Mouse (Mus musculus): ENCODE results near the gene Tifa. TPM values are rescaled to one million over a fixed set of nuclear protein-coding genes. Genes with fewer than 3 reads are reported as not detected.

Gene Tifa
- polyA plus RNA-seq, 1 experiment from 2014 or later, result 3.3 TPM

GRCm38 (mm10) chr3:127805071-127805470 is 15.5 kb downstream of the Tifa start:
- Histone ChIP-seq H3K27ac (no peak overlapping the region), H3K36me3 (peaks cover 23% of the 10 kb centered on the region), H3K27me3 (no peaks in the 10 kb centered on the region), H3K9ac (no peak overlapping the region), H3K4me3 (no peak overlapping the region), H3K9me3 (replicated peaks) (no peaks in the 10 kb centered on the region), H3K4me2 (no peak overlapping the region), H3K4me1 (replicated peaks) (no peaks in the 10 kb centered on the region)
- WGBS, result 79% methylated on average over 12 of the region's 12 CpGs
- ATAC-seq (replicated peaks; ENCODE audit: insufficient number of reproducible peaks, insufficient read depth, low FRiP score, low read depth), result no peak

GRCm38 (mm10) chr3:127805991-127806390 is 16.4 kb downstream of the Tifa start:
- Histone ChIP-seq H3K4me1 (replicated peaks) (no peaks in the 10 kb centered on the region), H3K27me3 (no peaks in the 10 kb centered on the region), H3K36me3 (peaks cover 23% of the 10 kb centered on the region), H3K4me3 (no peak overlapping the region), H3K4me2 (no peak overlapping the region), H3K27ac (no peak overlapping the region), H3K9ac (no peak overlapping the region), H3K9me3 (replicated peaks) (no peaks in the 10 kb centered on the region)
- 89% methylated on average over 6 of the region's 6 CpGs for WGBS
- ATAC-seq (replicated peaks; ENCODE audit: insufficient number of reproducible peaks, insufficient read depth, low FRiP score, low read depth), result no peak

GRCm38 (mm10) chr3:127807846-127808245 is 18.2 kb downstream of the Tifa start:
- H3K27ac ChIP-seq, result no peak overlapping the region
- no peaks in the 10 kb centered on the region for H3K27me3 ChIP-seq
- H3K4me1 ChIP-seq (replicated peaks), result no peaks in the 10 kb centered on the region
- 80% methylated on average over 5 of the region's 5 CpGs for whole genome bisulfite sequencing
- no peak overlapping the region for H3K9ac ChIP-seq
- no peaks in the 10 kb centered on the region for H3K9me3 ChIP-seq (replicated peaks)
- ATAC-seq (replicated peaks; ENCODE audit: insufficient number of reproducible peaks, insufficient read depth, low FRiP score, low read depth), result no peak
- peaks cover 31% of the 10 kb centered on the region for H3K36me3 ChIP-seq
- no peak overlapping the region for H3K4me3 ChIP-seq
- H3K4me2 ChIP-seq, result no peak overlapping the region

DNA sequence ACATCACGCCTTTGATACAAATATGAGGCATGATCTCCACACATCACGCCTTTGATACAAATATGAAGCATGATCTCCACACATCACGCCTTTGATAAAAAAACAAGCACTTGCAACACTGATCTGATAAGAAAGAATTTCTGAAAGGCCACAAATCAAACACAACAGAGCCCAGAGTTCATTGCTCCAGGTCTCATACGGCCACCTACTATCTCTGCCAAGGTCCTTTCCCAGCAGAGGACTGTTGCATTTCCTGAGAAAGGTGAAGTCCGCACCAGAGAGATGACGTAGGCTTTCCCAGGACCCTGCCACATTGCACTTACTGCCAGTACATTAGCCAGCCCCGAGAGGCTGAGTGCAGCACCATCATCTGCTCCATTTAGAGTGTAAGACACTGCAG is 19.5 kb downstream of the Tifa start:
- Histone ChIP-seq H3K4me3 (no peak overlapping the region), H3K4me2 (no peak overlapping the region), H3K9ac (no peak overlapping the region), H3K9me3 (replicated peaks) (no peaks in the 10 kb centered on the region), H3K36me3 (peaks cover 31% of the 10 kb centered on the region), H3K4me1 (replicated peaks) (no peaks in the 10 kb centered on the region), H3K27ac (no peak overlapping the region), H3K27me3 (no peaks in the 10 kb centered on the region)
- 88% methylated on average over 7 of the region's 7 CpGs for WGBS
- ATAC-seq (replicated peaks; ENCODE audit: insufficient number of reproducible peaks, insufficient read depth, low FRiP score, low read depth), result no peak

DNA sequence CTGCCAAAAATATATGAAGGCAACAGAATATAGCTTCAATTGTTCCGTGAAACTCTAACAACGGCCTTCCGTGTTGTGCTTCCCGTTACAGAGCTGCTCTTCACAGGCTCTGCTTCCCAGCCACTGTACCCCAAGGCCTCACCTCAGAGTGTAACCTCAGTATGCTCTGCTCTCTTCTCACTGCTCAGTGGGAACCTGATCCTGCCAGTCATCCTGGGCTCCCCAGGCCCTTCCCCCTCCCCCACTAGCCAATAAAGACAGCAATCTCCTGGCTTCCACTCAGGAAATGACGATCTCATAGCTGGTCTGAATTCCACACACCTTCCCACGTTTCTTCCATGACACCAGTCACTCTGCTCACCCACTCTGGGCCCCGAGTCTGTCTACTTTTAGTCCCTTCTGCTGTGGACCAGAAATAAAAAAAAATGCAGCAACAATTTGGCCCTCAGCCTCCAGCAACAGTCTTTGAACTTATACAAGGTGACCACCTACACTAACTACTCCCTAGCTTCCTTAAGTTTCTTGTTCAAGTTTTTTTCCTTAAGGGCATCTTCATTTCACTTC is 27.6 kb downstream of the Tifa start:
- Histone ChIP-seq H3K9me3 (replicated peaks) (no peaks in the 10 kb centered on the region), H3K4me1 (replicated peaks) (no peaks in the 10 kb centered on the region), H3K36me3 (peaks cover 10% of the 10 kb centered on the region), H3K4me2 (no peak overlapping the region), H3K4me3 (no peak overlapping the region), H3K27me3 (no peaks in the 10 kb centered on the region), H3K27ac (no peak overlapping the region), H3K9ac (no peak overlapping the region)
- 64% methylated on average over 7 of the region's 7 CpGs for WGBS
- no peak for ATAC-seq (replicated peaks; ENCODE audit: insufficient number of reproducible peaks, insufficient read depth, low FRiP score, low read depth)

DNA sequence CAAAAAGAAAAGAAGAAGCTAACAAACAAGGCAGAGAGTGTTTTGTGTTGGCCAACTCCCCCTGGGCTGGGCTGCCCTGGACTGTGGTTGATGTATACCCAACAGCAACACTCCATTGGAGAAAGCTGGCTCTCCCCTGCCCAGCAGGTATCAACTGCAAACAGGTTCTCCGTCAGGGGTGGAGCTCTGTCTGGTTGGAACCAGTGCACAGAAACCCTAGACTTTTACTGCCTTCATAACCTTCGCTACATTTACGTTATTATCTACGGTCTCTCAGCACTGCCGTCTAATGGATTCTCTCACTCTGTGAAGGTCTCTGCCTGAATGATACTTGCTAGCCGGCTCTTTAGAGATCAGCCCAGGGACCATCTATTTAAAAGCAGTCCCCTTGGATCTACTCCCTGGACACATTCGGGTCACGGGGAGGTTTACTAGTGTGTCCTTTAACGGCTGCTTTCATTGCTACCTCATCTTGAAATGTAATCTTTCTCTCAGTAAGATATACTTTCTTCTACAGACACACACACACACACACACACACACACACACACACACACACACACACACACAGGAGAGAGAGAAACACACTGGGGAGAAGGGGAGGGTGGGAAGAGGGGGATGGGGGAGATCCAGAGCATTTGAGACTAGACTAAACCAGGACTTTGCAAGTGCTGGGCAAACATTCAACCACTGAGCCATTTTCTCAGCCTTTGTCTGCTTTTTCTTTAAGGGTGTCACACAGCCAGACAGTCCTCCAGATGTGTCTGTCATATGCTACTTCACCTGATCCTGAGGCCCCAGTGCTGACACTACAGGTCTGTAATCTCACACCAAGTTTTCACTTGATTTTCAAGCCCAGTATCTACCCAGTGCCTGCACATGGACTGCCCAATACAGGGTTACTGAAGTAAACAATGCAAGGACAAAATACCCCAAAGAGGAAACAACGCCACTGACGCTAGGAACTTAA is 29.4 kb downstream of the Tifa start:
- H3K4me1 ChIP-seq (replicated peaks), result no peaks in the 10 kb centered on the region
- H3K4me2 ChIP-seq, result no peak overlapping the region
- H3K4me3 ChIP-seq, result no peak overlapping the region
- H3K27me3 ChIP-seq, result no peaks in the 10 kb centered on the region
- no peak for ATAC-seq (replicated peaks; ENCODE audit: insufficient number of reproducible peaks, insufficient read depth, low FRiP score, low read depth)
- 78% methylated on average over 11 of the region's 11 CpGs for WGBS
- no peak overlapping the region for H3K27ac ChIP-seq
- no peak overlapping the region for H3K9ac ChIP-seq
- H3K9me3 ChIP-seq (replicated peaks), result no peaks in the 10 kb centered on the region
- H3K36me3 ChIP-seq, result peaks cover 9% of the 10 kb centered on the region

DNA sequence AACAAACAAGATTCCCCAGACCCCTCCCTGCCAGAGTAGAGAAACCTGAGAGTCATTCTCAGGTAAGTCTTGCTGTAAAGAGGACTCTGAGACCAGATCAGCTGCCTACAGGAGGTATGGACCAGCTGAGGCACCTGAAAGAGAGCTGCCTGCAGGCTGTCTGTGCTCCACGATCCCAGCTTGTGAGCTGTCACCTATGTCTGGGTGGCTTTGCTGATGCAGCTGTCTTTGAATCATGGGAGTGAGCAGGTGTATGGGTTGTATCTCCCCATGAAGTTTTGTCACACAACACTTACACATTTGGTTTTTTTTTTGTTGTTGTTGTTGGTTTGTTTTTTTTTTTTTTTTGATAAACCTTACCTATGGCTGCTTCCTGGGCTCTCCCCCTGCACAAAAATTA is 30.8 kb downstream of the Tifa start:
- H3K27me3 ChIP-seq, result no peaks in the 10 kb centered on the region
- H3K9ac ChIP-seq, result no peak overlapping the region
- no peak overlapping the region for H3K4me2 ChIP-seq
- WGBS, result 74% methylated on average over 1 of the region's 1 CpGs
- no peaks in the 10 kb centered on the region for H3K9me3 ChIP-seq (replicated peaks)
- ATAC-seq (replicated peaks; ENCODE audit: insufficient number of reproducible peaks, insufficient read depth, low FRiP score, low read depth), result no peak
- H3K4me1 ChIP-seq (replicated peaks), result no peaks in the 10 kb centered on the region
- no peak overlapping the region for H3K4me3 ChIP-seq
- peaks cover 8% of the 10 kb centered on the region for H3K36me3 ChIP-seq
- no peak overlapping the region for H3K27ac ChIP-seq

DNA sequence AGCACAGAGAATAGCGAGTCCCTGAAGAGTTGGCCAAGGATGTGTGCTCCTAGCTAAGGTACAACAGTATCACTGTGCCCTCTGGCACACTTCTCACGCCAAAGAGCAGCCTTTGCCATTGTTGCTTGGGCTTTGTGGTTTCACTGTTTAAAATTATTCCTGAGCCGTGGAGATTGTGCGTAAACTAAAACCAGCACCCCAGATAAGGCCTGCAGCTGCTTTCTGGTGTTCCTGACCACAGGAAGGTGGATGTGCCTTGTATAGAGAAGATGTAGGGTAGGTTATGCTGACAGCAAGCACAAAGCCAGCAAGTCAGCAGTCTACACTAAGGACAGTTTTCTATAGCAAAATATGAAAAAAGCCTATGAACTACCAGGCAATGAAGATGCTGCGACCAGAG is 31.6 kb downstream of the Tifa start:
- Histone ChIP-seq H3K9ac (no peak overlapping the region), H3K36me3 (peaks cover 5% of the 10 kb centered on the region), H3K4me1 (replicated peaks) (no peaks in the 10 kb centered on the region), H3K27me3 (no peaks in the 10 kb centered on the region), H3K27ac (no peak overlapping the region), H3K4me2 (no peak overlapping the region), H3K4me3 (no peak overlapping the region), H3K9me3 (replicated peaks) (no peaks in the 10 kb centered on the region)
- ATAC-seq (replicated peaks; ENCODE audit: insufficient number of reproducible peaks, insufficient read depth, low FRiP score, low read depth), result no peak
- 73% methylated on average over 5 of the region's 5 CpGs for WGBS

GRCm38 (mm10) chr3:127823886-127824863 is 34.6 kb downstream of the Tifa start:
- Histone ChIP-seq H3K27me3 (no peaks in the 10 kb centered on the region), H3K4me2 (no peak overlapping the region), H3K36me3 (peaks cover 5% of the 10 kb centered on the region), H3K9ac (no peak overlapping the region), H3K4me1 (replicated peaks) (no peaks in the 10 kb centered on the region), H3K27ac (no peak overlapping the region), H3K4me3 (no peak overlapping the region), H3K9me3 (replicated peaks) (no peaks in the 10 kb centered on the region)
- 84% methylated on average over 17 of the region's 17 CpGs for WGBS
- ATAC-seq (replicated peaks; ENCODE audit: insufficient number of reproducible peaks, insufficient read depth, low FRiP score, low read depth), result no peak

DNA sequence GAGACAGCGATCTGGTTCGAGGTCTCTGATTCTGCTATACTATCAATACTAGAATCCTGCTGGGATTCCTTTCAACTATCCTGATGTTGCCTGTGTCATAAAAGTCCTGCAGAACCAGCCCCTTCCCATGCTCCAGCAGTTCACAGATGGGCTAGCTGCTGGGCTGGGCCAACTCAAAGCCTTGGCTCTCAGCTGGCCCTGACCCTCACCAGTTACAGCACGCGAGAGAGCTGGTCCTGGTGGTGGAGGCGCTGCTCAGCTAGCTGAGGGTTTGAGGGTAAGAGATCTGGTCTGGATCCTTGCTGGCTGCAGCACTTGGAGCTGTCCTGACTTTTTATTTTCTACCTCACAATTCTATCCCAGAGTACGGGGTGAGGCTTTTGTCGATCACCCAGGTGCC is 36.9 kb downstream of the Tifa start:
- Histone ChIP-seq H3K36me3 (no peaks in the 10 kb centered on the region; the same call in 1 of the 2 replicates), H3K4me2 (no peak overlapping the region), H3K9ac (no peak overlapping the region), H3K4me1 (replicated peaks) (no peaks in the 10 kb centered on the region), H3K27ac (no peak overlapping the region), H3K4me3 (no peak overlapping the region), H3K27me3 (no peaks in the 10 kb centered on the region), H3K9me3 (replicated peaks) (no peaks in the 10 kb centered on the region)
- no peak for ATAC-seq (replicated peaks; ENCODE audit: insufficient number of reproducible peaks, insufficient read depth, low FRiP score, low read depth)
- WGBS, result 79% methylated on average over 7 of the region's 7 CpGs

GRCm38 (mm10) chr3:127827123-127827522 is 37.5 kb downstream of the Tifa start:
- no peaks in the 10 kb centered on the region for H3K27me3 ChIP-seq
- no peaks in the 10 kb centered on the region for H3K9me3 ChIP-seq (replicated peaks)
- H3K4me3 ChIP-seq, result no peak overlapping the region
- H3K4me1 ChIP-seq (replicated peaks), result no peaks in the 10 kb centered on the region
- no peak overlapping the region for H3K9ac ChIP-seq
- no peak for ATAC-seq (replicated peaks; ENCODE audit: insufficient number of reproducible peaks, insufficient read depth, low FRiP score, low read depth)
- H3K36me3 ChIP-seq, result no peaks in the 10 kb centered on the region
- WGBS, result 29% methylated on average over 7 of the region's 7 CpGs
- no peak overlapping the region for H3K27ac ChIP-seq
- no peak overlapping the region for H3K4me2 ChIP-seq

All from heart, embryonic 15.5 days (tissue).